ENCODE assay signal across 7 mouse cellular contexts in the genomic region with DNA sequence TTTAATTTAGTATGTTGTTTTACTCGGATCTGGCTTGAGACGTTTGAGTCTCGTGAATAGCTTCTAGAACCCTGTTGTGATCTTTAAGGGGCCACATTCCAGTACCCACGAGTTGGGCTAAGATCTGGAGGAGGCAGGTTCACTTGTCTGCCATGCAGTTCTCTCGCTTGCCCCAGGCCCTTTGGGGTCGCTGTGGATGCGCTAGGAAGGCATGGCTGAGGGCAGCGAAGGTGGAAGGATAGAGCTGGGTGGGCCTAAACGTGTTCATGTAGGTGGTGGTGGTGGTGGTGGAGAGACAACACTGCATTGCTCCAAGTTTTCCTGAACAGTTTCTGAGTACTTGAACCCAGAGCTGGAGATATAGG. TPM values are rescaled to one million over a fixed set of nuclear protein-coding genes. Genes with fewer than 3 reads are reported as not detected.
DNase-seq lines count a peak whose midpoint lies in the region; ATAC-seq lines count a peak whose summit lies in the region.

No protein-coding gene starts in this region.

- WGBS in forebrain, embryonic 16.5 days: 2% methylated on average over 9 of the region's 9 CpGs
- 2% methylated on average over 9 of the region's 9 CpGs for WGBS in kidney, embryonic 14.5 days
- 5% methylated on average over 9 of the region's 9 CpGs for WGBS in stomach, embryonic 16.5 days

- peaks cover 25% of the 10 kb centered on the region for H3K4me1 ChIP-seq in forebrain, embryonic 16.5 days (replicated peaks; ENCODE audit: control insufficient read depth, insufficient read depth, low read length)
- peaks cover 21% of the 10 kb centered on the region for H3K4me1 ChIP-seq in kidney, embryonic 14.5 days (ENCODE audit: control insufficient read depth, insufficient read depth, low read length)
- H3K4me1 ChIP-seq in stomach, embryonic 16.5 days (ENCODE audit: control insufficient read depth, insufficient read depth, low read length): 0 out of 2 replicates have a peak, but pooled peaks cover 7% of the 10 kb centered on the region

- peak overlapping the region; percentile 55 for H3K4me3 ChIP-seq in forebrain, embryonic 16.5 days (replicated peaks; ENCODE audit: low read length)
- H3K4me3 ChIP-seq in kidney, embryonic 14.5 days (ENCODE audit: low read length): peak overlapping the region; percentile 71
- H3K4me3 ChIP-seq in stomach, embryonic 16.5 days (replicated peaks; ENCODE audit: low read length): peak overlapping the region; percentile 66

- no peaks in the 10 kb centered on the region for H3K36me3 ChIP-seq in forebrain, embryonic 16.5 days (ENCODE audit: control insufficient read depth, insufficient read depth)
- no peaks in the 10 kb centered on the region for H3K36me3 ChIP-seq in kidney, embryonic 14.5 days (ENCODE audit: control insufficient read depth, insufficient read depth, low read length)
- H3K36me3 ChIP-seq in stomach, embryonic 16.5 days (ENCODE audit: control insufficient read depth, insufficient read depth, low read length): no peaks in the 10 kb centered on the region

- no peak overlapping the region; the same call in 1 of the 2 replicates for H3K9ac ChIP-seq in forebrain, embryonic 16.5 days (replicated peaks; ENCODE audit: low read depth, low read length)
- peak overlapping the region; percentile 77; the same call in 1 of the 2 replicates for H3K9ac ChIP-seq in kidney, embryonic 14.5 days (ENCODE audit: low read depth, low read length)
- H3K9ac ChIP-seq in stomach, embryonic 16.5 days (ENCODE audit: low read length): no peak overlapping the region

- no peaks in the 10 kb centered on the region for H3K27me3 ChIP-seq in forebrain, embryonic 16.5 days (replicated peaks; ENCODE audit: control insufficient read depth, insufficient read depth, low read length)
- H3K27me3 ChIP-seq in kidney, embryonic 14.5 days (ENCODE audit: control insufficient read depth, insufficient read depth, low read length): 0 out of 2 replicates have a peak, but pooled peaks cover 2% of the 10 kb centered on the region
- peaks cover 12% of the 10 kb centered on the region for H3K27me3 ChIP-seq in stomach, embryonic 16.5 days (ENCODE audit: control insufficient read depth, insufficient read depth, low read length)

- H3K4me2 ChIP-seq in forebrain, embryonic 16.5 days (ENCODE audit: low read length): peak overlapping the region; percentile 98
- H3K4me2 ChIP-seq in kidney, embryonic 14.5 days (replicated peaks; ENCODE audit: low read depth, low read length): peak overlapping the region; percentile 99
- peak overlapping the region; percentile 99 for H3K4me2 ChIP-seq in stomach, embryonic 16.5 days (ENCODE audit: low read depth, low read length)

- ATAC-seq in forebrain, embryonic 16.5 days: no peak
- 0 out of 2 replicates have a peak, but pooled peaks have one; percentile 28 for ATAC-seq in kidney, embryonic 14.5 days (ENCODE audit: low FRiP score, low TSS enrichment)
- ATAC-seq in megakaryocyte, adult 5-6 weeks (ENCODE audit: poor library complexity, severe bottlenecking): peak; percentile 20; the same call in 1 of the 2 replicates
- no peak for ATAC-seq in stomach, embryonic 16.5 days (ENCODE audit: insufficient read depth, low FRiP score)

- peak; percentile 11 to 35 for DNase-seq in urinary bladder, adult 18-20 months (ENCODE audit: low spot score in 2 of 2)
- DNase-seq in urinary bladder, postnatal 4 days (ENCODE audit: low spot score in 2 of 2): no peak
- peak; percentile 52 to 57 for DNase-seq in cerebellum, adult 18-20 months

- no peak overlapping the region for H3K27ac ChIP-seq in forebrain, embryonic 16.5 days (ENCODE audit: low read length)
- no peak overlapping the region for H3K27ac ChIP-seq in kidney, embryonic 14.5 days (ENCODE audit: low read depth, low read length)
- H3K27ac ChIP-seq in stomach, embryonic 16.5 days (ENCODE audit: low read length): no peak overlapping the region

- no peaks in the 10 kb centered on the region for H3K9me3 ChIP-seq in forebrain, embryonic 16.5 days (ENCODE audit: control insufficient read depth, low read length)
- H3K9me3 ChIP-seq in kidney, embryonic 14.5 days (ENCODE audit: control insufficient read depth, low read length): no peaks in the 10 kb centered on the region
- H3K9me3 ChIP-seq in stomach, embryonic 16.5 days (replicated peaks; ENCODE audit: control insufficient read depth, low read length): no peaks in the 10 kb centered on the region

RNA-seq across cellular contexts. Expression of gene Btbd11, which starts 2.1 kb away (rescaled TPM):
- 11.1 TPM in 2 replicates for polyA plus RNA-seq in forebrain, embryonic 16.5 days (2015; fragmentation: Nextera tagmentation; extraction: Ambion mirVana)
- polyA plus RNA-seq in kidney, embryonic 14.5 days (2014; fragmentation: Nextera tagmentation; extraction: Ambion mirVana): 14.3 and 23.6 TPM in 2 replicates
- total RNA-seq in megakaryocyte, adult 5-6 weeks (2015): 0.67 and 2.7 TPM in 2 replicates
- total RNA-seq in megakaryocyte, adult 5-6 weeks (2017): 0.37 and 0.40 TPM in 2 replicates
- polyA plus RNA-seq in stomach, embryonic 16.5 days (2015; fragmentation: Nextera tagmentation; extraction: Ambion mirVana): 1.9 and 2.8 TPM in 2 replicates

Comparison
In these comparisons a context has a peak if more than half of its experiments do, and no peak if none do; other contexts are left out.
1. DNase-seq: peak in urinary bladder, adult 18-20 months (2 of 2) and cerebellum, adult 18-20 months (2 of 2); none in urinary bladder, postnatal 4 days (0 of 2).
2. ATAC-seq: peak in kidney, embryonic 14.5 days (single experiment) and megakaryocyte, adult 5-6 weeks (single experiment); none in forebrain, embryonic 16.5 days (single experiment) and stomach, embryonic 16.5 days (single experiment).
3. Peak in every context shown above with its lines, with median percentiles within 50 percentile points of each other: H3K4me2 ChIP-seq and H3K4me3 ChIP-seq.